Mouse (Mus musculus) olfactory bulb, adult 2 months (tissue): ENCODE results near the gene Gp5.

Source experiments
- CTCF ChIP-seq: fragments of 200-500 bp; IDR thresholded peaks from 2 replicates; pipeline ENCODE4 v1.5.1; 2012; ENCODE audit warnings: low read depth, mild to moderate bottlenecking, low read length, moderate library complexity; ENCODE audit not compliant: insufficient read depth
- POLR2A ChIP-seq: fragments of 200-500 bp; IDR thresholded peaks from 2 replicates; pipeline ENCODE4 v1.6.1; 2012; ENCODE audit warnings: mild to moderate bottlenecking, low read depth, low read length, moderate library complexity; ENCODE audit not compliant: insufficient read depth

DNA sequence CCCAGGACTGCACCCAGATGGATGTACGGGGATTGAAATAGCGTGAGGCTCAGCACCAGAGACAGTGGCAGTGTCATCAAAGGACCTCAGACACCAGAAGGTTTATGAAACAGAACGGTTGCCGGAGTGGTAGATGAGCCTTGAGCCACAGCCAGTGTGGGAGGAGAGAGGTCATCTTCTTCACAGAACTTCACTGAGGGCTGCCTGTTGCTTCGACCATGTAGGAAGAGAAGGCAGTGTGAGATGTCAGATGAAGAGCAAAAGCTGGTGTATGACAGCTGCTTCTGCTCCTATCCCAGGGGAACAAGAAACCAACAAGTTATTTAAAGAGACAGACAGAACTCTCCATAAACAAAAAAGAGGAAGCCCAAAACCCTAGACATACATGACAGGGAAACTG is 6.3 kb downstream of the Gp5 start:
- no peak for TF ChIP-seq CTCF
- TF ChIP-seq POLR2A = no peak
